Mouse (Mus musculus) 3T3-L1 (cell line): ENCODE data around the gene Sbk2.
A peak's percentile ranks its signal among the peaks of the same experiment; 100 is the strongest.

ENCODE experiments used
- DNase-seq: peaks from one replicate; pipeline ENCODE4 v3.0.0-alpha.2; 2015; ENCODE audit warnings: low read depth, low spot score

Gene Sbk2

GRCm38 (mm10) chr7:4922931-4923565 is 41.2 kb downstream of the Sbk2 start:
- no peak for DNase-seq

- DNase-seq, result no peak
Observed at GRCm38 (mm10) chr7:4922508-4922907, 41.7 kb downstream of the Sbk2 start.

- DNase-seq, result no peak
Observed at GRCm38 (mm10) chr7:4921824-4922482, 42.3 kb downstream of the Sbk2 start, which contains the start of gene Nat14. Nat14 (plus strand) TSS chr7:4922028.

- no peak for DNase-seq
Observed at GRCm38 (mm10) chr7:4920976-4921823, 43.0 kb downstream of the Sbk2 start.

GRCm38 (mm10) chr7:4920496-4920895 is 43.7 kb downstream of the Sbk2 start:
- no peak for DNase-seq

GRCm38 (mm10) chr7:4919971-4920370 is 44.2 kb downstream of the Sbk2 start:
- no peak for DNase-seq

GRCm38 (mm10) chr7:4919096-4919495 is 45.1 kb downstream of the Sbk2 start:
- no peak for DNase-seq

GRCm38 (mm10) chr7:4918681-4919080 is 45.5 kb downstream of the Sbk2 start:
- DNase-seq, result no peak

GRCm38 (mm10) chr7:4917494-4917893 is 46.7 kb downstream of the Sbk2 start:
- no peak for DNase-seq

- DNase-seq, result peak; percentile 59
Observed at GRCm38 (mm10) chr7:4915669-4916416, 48.4 kb downstream of the Sbk2 start.

GRCm38 (mm10) chr7:4915007-4915665 is 49.1 kb downstream of the Sbk2 start, which contains the start of gene Zfp628:
Zfp628 (plus strand) TSS chr7:4915217.
- peak; percentile 91 for DNase-seq

GRCm38 (mm10) chr7:4912248-4912647 is 52.0 kb downstream of the Sbk2 start:
- DNase-seq, result peak; percentile 58

- DNase-seq, result peak; percentile 50
Observed at GRCm38 (mm10) chr7:4911561-4911960, 52.6 kb downstream of the Sbk2 start.

- DNase-seq, result no peak
Observed at GRCm38 (mm10) chr7:4906466-4906950, 57.7 kb downstream of the Sbk2 start, which contains the start of gene Gm36210. Gm36210 (minus strand) TSS chr7:4906516.

GRCm38 (mm10) chr7:4902404-4902803 is 61.8 kb downstream of the Sbk2 start:
- no peak for DNase-seq

- DNase-seq, result no peak
Observed at GRCm38 (mm10) chr7:4901171-4901570, 63.0 kb downstream of the Sbk2 start.

GRCm38 (mm10) chr7:4900523-4900851 is 63.7 kb downstream of the Sbk2 start:
- no peak for DNase-seq

- no peak for DNase-seq
Observed at GRCm38 (mm10) chr7:4899649-4900522, 64.3 kb downstream of the Sbk2 start.

GRCm38 (mm10) chr7:4898851-4899648 is 65.2 kb downstream of the Sbk2 start:
- DNase-seq, result no peak
